Mouse (Mus musculus) Muller cell, postnatal 12 days (primary cell): ENCODE data around the gene Haus5.

Source experiments
- DNase-seq: peaks from one replicate; pipeline ENCODE4 v3.0.0-alpha.2; 2015; ENCODE audit errors: inconsistent ontology term

The Haus5 gene

GRCm38 (mm10) chr7:30664529-30665200 is at the start of gene Haus5:
Gene Haus5 (minus strand): TSS chr7:30664994.
- DNase-seq, result peak; percentile 88

- DNase-seq, result no peak
Measured at GRCm38 (mm10) chr7:30711942-30712341, 47.1 kb upstream of the Haus5 start, which contains the start of gene Atp4a. Gene Atp4a (plus strand): TSS chr7:30712209.

GRCm38 (mm10) chr7:30707441-30707840 is 42.6 kb upstream of the Haus5 start:
- DNase-seq, result no peak

GRCm38 (mm10) chr7:30706214-30706882 is 41.6 kb upstream of the Haus5 start:
- no peak for DNase-seq

GRCm38 (mm10) chr7:30698589-30698988 is 33.8 kb upstream of the Haus5 start, which contains the start of gene 2200002J24Rik:
Gene 2200002J24Rik (plus strand): TSS chr7:30698926.
- peak; percentile 7 for DNase-seq

GRCm38 (mm10) chr7:30698101-30698500 is 33.3 kb upstream of the Haus5 start:
- no peak for DNase-seq

GRCm38 (mm10) chr7:30688325-30688724 is 23.5 kb upstream of the Haus5 start:
- DNase-seq, result no peak

GRCm38 (mm10) chr7:30683425-30683824 is 18.6 kb upstream of the Haus5 start:
- no peak for DNase-seq

GRCm38 (mm10) chr7:30681897-30682296 is 17.1 kb upstream of the Haus5 start:
- no peak for DNase-seq

- DNase-seq, result peak; percentile 91
Measured at GRCm38 (mm10) chr7:30678263-30678975, 13.6 kb upstream of the Haus5 start.

- DNase-seq, result no peak
Measured at GRCm38 (mm10) chr7:30671480-30671879, 6.7 kb upstream of the Haus5 start, which contains the start of gene Pmis2. Gene Pmis2 (minus strand): TSS chr7:30671605.

GRCm38 (mm10) chr7:30669229-30669628 is 4.4 kb upstream of the Haus5 start:
- DNase-seq, result no peak

- no peak for DNase-seq
Measured at GRCm38 (mm10) chr7:30665321-30665720, 527 bp upstream of the Haus5 start.

GRCm38 (mm10) chr7:30649591-30650540 is 14.9 kb downstream of the Haus5 start, which contains the start of gene Rbm42:
Gene Rbm42 (minus strand): TSS chr7:30650317.
- DNase-seq, result peak; percentile 98

GRCm38 (mm10) chr7:30639083-30639482 is 25.7 kb downstream of the Haus5 start:
- DNase-seq, result no peak

GRCm38 (mm10) chr7:30636395-30636794 is 28.4 kb downstream of the Haus5 start:
- no peak for DNase-seq

GRCm38 (mm10) chr7:30635752-30636151 is 29.0 kb downstream of the Haus5 start, which contains the start of gene Etv2:
Gene Etv2 (minus strand): TSS chr7:30635852.
- DNase-seq, result no peak

- DNase-seq, result peak; percentile 30
Measured at GRCm38 (mm10) chr7:30634621-30635020, 30.2 kb downstream of the Haus5 start.

GRCm38 (mm10) chr7:30633762-30634412 is 30.9 kb downstream of the Haus5 start:
- DNase-seq, result no peak

- DNase-seq, result no peak
Measured at GRCm38 (mm10) chr7:30629013-30629412, 35.8 kb downstream of the Haus5 start.

GRCm38 (mm10) chr7:30626647-30627046 is 38.1 kb downstream of the Haus5 start:
- DNase-seq, result no peak
